Mouse (Mus musculus): ENCODE measurements around the gene Ccnd3. TPM values are rescaled to one million over a fixed set of nuclear protein-coding genes. Genes with fewer than 3 reads are reported as not detected.
A peak's percentile ranks its signal among the peaks of the same experiment; 100 is the strongest.

The Ccnd3 gene
- polyA plus RNA-seq, 1 experiment = 1,622 TPM

- Histone ChIP-seq H3K4me3 (ENCODE audit: control insufficient read depth, insufficient read depth, low read length) (peak overlapping the region; percentile 92), H3K4me1 (replicated peaks; ENCODE audit: control insufficient read depth, insufficient read depth, low read length) (peaks cover 51% of the 10 kb centered on the region), H3K27ac (ENCODE audit: control insufficient read depth, insufficient read depth, low read length) (peak overlapping the region; percentile 94), H3K36me3 (ENCODE audit: control insufficient read depth, insufficient read depth, low read length) (peaks cover 45% of the 10 kb centered on the region), H3K27me3 (ENCODE audit: control insufficient read depth, insufficient read depth, low read length) (no peaks in the 10 kb centered on the region)
- no peak for TF ChIP-seq POLR2A (IDR thresholded peaks at IDR 0.05; ENCODE audit: control insufficient read depth, extremely low read depth, insufficient read depth, low read length, poor library complexity)
- no peak for TF ChIP-seq CTCF (IDR thresholded peaks at IDR 0.05; ENCODE audit: borderline replicate concordance, control insufficient read depth, extremely low read depth, insufficient read depth, low read length, poor library complexity)
- WGBS = 1% methylated on average over 43 of the region's 43 CpGs
- peak; percentile 81 for DNase-seq
Measured at GRCm38 (mm10) chr17:47594183-47594968, 89.5 kb downstream of the Ccnd3 start.

DNA sequence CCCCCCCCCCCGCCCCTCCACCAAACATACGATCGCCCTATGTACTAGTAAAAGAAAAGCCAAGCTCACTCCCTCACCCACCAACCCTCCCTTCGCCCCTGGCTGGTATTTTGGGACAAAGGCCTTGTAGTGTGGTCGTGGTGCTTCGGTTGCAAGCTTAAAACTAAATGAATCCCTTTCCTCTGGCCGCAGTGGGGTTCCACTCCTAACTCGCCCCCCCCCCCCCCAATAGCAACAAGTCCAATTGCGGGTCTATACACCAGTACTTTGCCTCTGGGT, 90.1 kb downstream of the Ccnd3 start:
- no peaks in the 10 kb centered on the region for H3K27me3 ChIP-seq (ENCODE audit: control insufficient read depth, insufficient read depth, low read length)
- WGBS = 6% methylated on average over 9 of the region's 9 CpGs
- no peak for DNase-seq
- TF ChIP-seq CTCF (IDR thresholded peaks at IDR 0.05; ENCODE audit: borderline replicate concordance, control insufficient read depth, extremely low read depth, insufficient read depth, low read length, poor library complexity) = no peak
- no peak for TF ChIP-seq POLR2A (IDR thresholded peaks at IDR 0.05; ENCODE audit: control insufficient read depth, extremely low read depth, insufficient read depth, low read length, poor library complexity)
- H3K36me3 ChIP-seq (ENCODE audit: control insufficient read depth, insufficient read depth, low read length) = peaks cover 51% of the 10 kb centered on the region
- peak overlapping the region; percentile 94 for H3K27ac ChIP-seq (ENCODE audit: control insufficient read depth, insufficient read depth, low read length)
- H3K4me3 ChIP-seq (ENCODE audit: control insufficient read depth, insufficient read depth, low read length) = peak overlapping the region; percentile 92
- H3K4me1 ChIP-seq (replicated peaks; ENCODE audit: control insufficient read depth, insufficient read depth, low read length) = peaks cover 57% of the 10 kb centered on the region

GRCm38 (mm10) chr17:47595248-47596161, 90.7 kb downstream of the Ccnd3 start:
- TF ChIP-seq CTCF (IDR thresholded peaks at IDR 0.05; ENCODE audit: borderline replicate concordance, control insufficient read depth, extremely low read depth, insufficient read depth, low read length, poor library complexity) (no peak), POLR2A (IDR thresholded peaks at IDR 0.05; ENCODE audit: control insufficient read depth, extremely low read depth, insufficient read depth, low read length, poor library complexity) (peak; percentile 64)
- Histone ChIP-seq H3K4me3 (ENCODE audit: control insufficient read depth, insufficient read depth, low read length) (peak overlapping the region; percentile 92), H3K4me1 (replicated peaks; ENCODE audit: control insufficient read depth, insufficient read depth, low read length) (peaks cover 61% of the 10 kb centered on the region), H3K36me3 (ENCODE audit: control insufficient read depth, insufficient read depth, low read length) (peaks cover 51% of the 10 kb centered on the region), H3K27me3 (ENCODE audit: control insufficient read depth, insufficient read depth, low read length) (no peaks in the 10 kb centered on the region), H3K27ac (ENCODE audit: control insufficient read depth, insufficient read depth, low read length) (peak overlapping the region; percentile 94)
- peak; percentile 73 for DNase-seq
- 3% methylated on average over 21 of the region's 21 CpGs for WGBS

GRCm38 (mm10) chr17:47596162-47596838, 91.4 kb downstream of the Ccnd3 start:
- H3K36me3 ChIP-seq (ENCODE audit: control insufficient read depth, insufficient read depth, low read length) = peaks cover 53% of the 10 kb centered on the region
- WGBS = 63% methylated on average over 6 of the region's 6 CpGs
- H3K27me3 ChIP-seq (ENCODE audit: control insufficient read depth, insufficient read depth, low read length) = no peaks in the 10 kb centered on the region
- no peak for TF ChIP-seq POLR2A (IDR thresholded peaks at IDR 0.05; ENCODE audit: control insufficient read depth, extremely low read depth, insufficient read depth, low read length, poor library complexity)
- TF ChIP-seq CTCF (IDR thresholded peaks at IDR 0.05; ENCODE audit: borderline replicate concordance, control insufficient read depth, extremely low read depth, insufficient read depth, low read length, poor library complexity) = no peak
- peak overlapping the region; percentile 94 for H3K27ac ChIP-seq (ENCODE audit: control insufficient read depth, insufficient read depth, low read length)
- no peak for DNase-seq
- peaks cover 69% of the 10 kb centered on the region for H3K4me1 ChIP-seq (replicated peaks; ENCODE audit: control insufficient read depth, insufficient read depth, low read length)
- H3K4me3 ChIP-seq (ENCODE audit: control insufficient read depth, insufficient read depth, low read length) = peak overlapping the region; percentile 92

GRCm38 (mm10) chr17:47596839-47597164, 92.0 kb downstream of the Ccnd3 start:
- H3K27ac ChIP-seq (ENCODE audit: control insufficient read depth, insufficient read depth, low read length) = peak overlapping the region; percentile 94
- 72% methylated on average over 5 of the region's 5 CpGs for WGBS
- no peaks in the 10 kb centered on the region for H3K27me3 ChIP-seq (ENCODE audit: control insufficient read depth, insufficient read depth, low read length)
- peaks cover 58% of the 10 kb centered on the region for H3K36me3 ChIP-seq (ENCODE audit: control insufficient read depth, insufficient read depth, low read length)
- no peak for DNase-seq
- peak overlapping the region; percentile 92 for H3K4me3 ChIP-seq (ENCODE audit: control insufficient read depth, insufficient read depth, low read length)
- peaks cover 74% of the 10 kb centered on the region for H3K4me1 ChIP-seq (replicated peaks; ENCODE audit: control insufficient read depth, insufficient read depth, low read length)
- TF ChIP-seq CTCF (IDR thresholded peaks at IDR 0.05; ENCODE audit: borderline replicate concordance, control insufficient read depth, extremely low read depth, insufficient read depth, low read length, poor library complexity) = no peak
- no peak for TF ChIP-seq POLR2A (IDR thresholded peaks at IDR 0.05; ENCODE audit: control insufficient read depth, extremely low read depth, insufficient read depth, low read length, poor library complexity)

GRCm38 (mm10) chr17:47597261-47597660, 92.4 kb downstream of the Ccnd3 start:
- Histone ChIP-seq H3K27me3 (ENCODE audit: control insufficient read depth, insufficient read depth, low read length) (no peaks in the 10 kb centered on the region), H3K36me3 (ENCODE audit: control insufficient read depth, insufficient read depth, low read length) (peaks cover 62% of the 10 kb centered on the region), H3K4me3 (ENCODE audit: control insufficient read depth, insufficient read depth, low read length) (peak overlapping the region; percentile 92), H3K4me1 (replicated peaks; ENCODE audit: control insufficient read depth, insufficient read depth, low read length) (peaks cover 74% of the 10 kb centered on the region), H3K27ac (ENCODE audit: control insufficient read depth, insufficient read depth, low read length) (peak overlapping the region; percentile 94)
- DNase-seq = peak; percentile 35
- no peak for TF ChIP-seq CTCF (IDR thresholded peaks at IDR 0.05; ENCODE audit: borderline replicate concordance, control insufficient read depth, extremely low read depth, insufficient read depth, low read length, poor library complexity)
- TF ChIP-seq POLR2A (IDR thresholded peaks at IDR 0.05; ENCODE audit: control insufficient read depth, extremely low read depth, insufficient read depth, low read length, poor library complexity) = no peak
- WGBS = 88% methylated on average over 13 of the region's 13 CpGs

Measured in thymus, adult 2 months (tissue).